Mouse (Mus musculus) T-helper 17 cell (primary cell): ENCODE data around the gene Hebp2.

ENCODE experiments used
- in situ Hi-C, 2 experiments: fragments of 300-600 bp; cut with MboI, MseI; formaldehyde crosslinking; loops; 1 replicate in 1 of 2; 2 replicates in 1 of 2; pipeline ENCODE4 v1.15.1; 2025; ENCODE audit warnings: high pct_unique_total_duplicates in 2 of 2

Hebp2 gene

GRCm38 (mm10) chr10:18511496-18511895 is 34.4 kb downstream of the Hebp2 start:
- in situ Hi-C loops = no loop called here

- in situ Hi-C loops = no loop called here
These were observed 35.2 kb downstream of the Hebp2 start for GRCm38 (mm10) chr10:18510663-18511062.

GRCm38 (mm10) chr10:18508586-18508985 is 37.3 kb downstream of the Hebp2 start:
- in situ Hi-C loops = no loop called here

- in situ Hi-C loops = no loop called here
These were observed 37.9 kb downstream of the Hebp2 start for GRCm38 (mm10) chr10:18507869-18508473.

- in situ Hi-C loops = no loop called here
These were observed 39.4 kb downstream of the Hebp2 start for GRCm38 (mm10) chr10:18506501-18506946.

- in situ Hi-C loops = no loop called here
These were observed 40.2 kb downstream of the Hebp2 start for GRCm38 (mm10) chr10:18505690-18506089.

GRCm38 (mm10) chr10:18501997-18502396 is 43.9 kb downstream of the Hebp2 start:
- in situ Hi-C loops = no loop called here

- in situ Hi-C loops = no loop called here
These were observed 48.8 kb downstream of the Hebp2 start for GRCm38 (mm10) chr10:18497066-18497465.

GRCm38 (mm10) chr10:18494249-18494648 is 51.6 kb downstream of the Hebp2 start:
- in situ Hi-C loops = no loop called here

GRCm38 (mm10) chr10:18493010-18493894 is 52.6 kb downstream of the Hebp2 start:
- in situ Hi-C loops = no loop called here

GRCm38 (mm10) chr10:18491952-18492351 is 53.9 kb downstream of the Hebp2 start:
- in situ Hi-C loops = no loop called here

GRCm38 (mm10) chr10:18489936-18490335 is 55.9 kb downstream of the Hebp2 start:
- in situ Hi-C loops = no loop called here
